9 mouse cellular contexts compared by ENCODE assay signal in genomic region chr7:112328969-112329368, GRCm38 (mm10).
DNase-seq lines count a peak whose midpoint lies in the region; ATAC-seq lines count a peak whose summit lies in the region.
"Had no signal": no experiment of that assay in that cellular context is flagged by ENCODE, and none has a peak within 500 bp of the region (broad histone marks: within the 10 kb centered on the region; RNA-seq: fewer than 3 reads in every experiment).

No protein-coding gene starts in this region.

- H3K9me3 ChIP-seq in intestine, embryonic 15.5 days = no peaks in the 10 kb centered on the region
- no peaks in the 10 kb centered on the region for H3K9me3 ChIP-seq in intestine, embryonic 16.5 days (ENCODE audit: control insufficient read depth, low read length)

- H3K4me3 ChIP-seq in intestine, embryonic 15.5 days (replicated peaks) = no peak overlapping the region
- H3K4me3 ChIP-seq in intestine, embryonic 16.5 days (ENCODE audit: low read length) = no peak overlapping the region
- H3K4me3 ChIP-seq: myocyte had no signal

- DNase-seq in A20 (ENCODE audit: low read depth, low spot score) (peak; percentile 42), MN1 (ENCODE audit: low spot score) (peak; percentile 38)
- DNase-seq in embryo, embryonic 10.5 days (ENCODE audit: low spot score) = peak; percentile 73
- DNase-seq in left cerebral cortex, postnatal 4 days = peak; percentile 37
- DNase-seq in thymus, postnatal 25 days = peak; percentile 61
- DNase-seq in urinary bladder, adult 18-20 months (ENCODE audit: low spot score in 2 of 2) = no peak

- H3K27me3 ChIP-seq in intestine, embryonic 15.5 days (replicated peaks) = no peaks in the 10 kb centered on the region
- no peaks in the 10 kb centered on the region for H3K27me3 ChIP-seq in intestine, embryonic 16.5 days (replicated peaks; ENCODE audit: control insufficient read depth, insufficient read depth, low read length)

- H3K9ac ChIP-seq in intestine, embryonic 15.5 days = no peak overlapping the region
- H3K9ac ChIP-seq in intestine, embryonic 16.5 days (ENCODE audit: low read depth, low read length) = no peak overlapping the region

- 24% methylated on average over 1 of the region's 1 CpGs for WGBS in intestine, embryonic 15.5 days
- WGBS in intestine, embryonic 16.5 days = 18% methylated on average over 1 of the region's 1 CpGs

- H3K4me1 ChIP-seq in intestine, embryonic 15.5 days (replicated peaks) = no peaks in the 10 kb centered on the region
- H3K4me1 ChIP-seq in intestine, embryonic 16.5 days (ENCODE audit: control insufficient read depth, insufficient read depth, low read length) = no peaks in the 10 kb centered on the region

- no peak overlapping the region for H3K4me2 ChIP-seq in intestine, embryonic 15.5 days (replicated peaks)
- H3K4me2 ChIP-seq in intestine, embryonic 16.5 days (ENCODE audit: low read depth, low read length) = no peak overlapping the region

- 0 out of 2 replicates have a peak, but pooled peaks have one; percentile 31 for ATAC-seq in intestine, embryonic 15.5 days
- ATAC-seq in intestine, embryonic 16.5 days = no peak

- H3K36me3 ChIP-seq in intestine, embryonic 15.5 days = peaks cover 14% of the 10 kb centered on the region
- H3K36me3 ChIP-seq in intestine, embryonic 16.5 days (ENCODE audit: control insufficient read depth, insufficient read depth, low read length) = peaks cover 14% of the 10 kb centered on the region

- intact Hi-C loops in left cerebral cortex, postnatal 4 days (cut with DNase I) = no loop called here

- H3K27ac ChIP-seq in intestine, embryonic 15.5 days = no peak overlapping the region
- H3K27ac ChIP-seq in intestine, embryonic 16.5 days (ENCODE audit: low read length) = no peak overlapping the region

Comparison
In these comparisons a context has a peak if more than half of its experiments do, and no peak if none do; other contexts are left out.
1. DNase-seq: peak in A20 (single experiment), MN1 (single experiment), embryo, embryonic 10.5 days (single experiment), left cerebral cortex, postnatal 4 days (single experiment) and thymus, postnatal 25 days (single experiment); none in urinary bladder, adult 18-20 months (0 of 2).